ENCODE assay signal across 8 mouse cellular contexts in the genomic region with DNA sequence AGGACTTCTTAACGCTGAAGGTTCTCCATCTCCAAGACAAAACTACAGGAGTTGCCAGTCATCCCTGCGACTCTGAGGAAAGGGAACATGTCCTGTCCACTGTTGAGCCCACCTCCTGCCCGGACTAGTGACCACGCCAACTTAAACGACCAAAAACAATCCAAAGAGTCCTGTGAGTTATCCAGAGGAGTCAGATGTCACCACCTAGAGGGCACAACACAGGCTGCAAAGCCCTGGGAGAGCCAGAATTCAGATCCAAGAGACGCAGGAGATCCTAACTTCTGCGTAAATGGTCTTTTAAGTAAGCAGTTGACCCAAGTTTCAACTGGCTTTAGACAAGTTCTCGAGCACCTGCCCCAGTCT. TPM values are rescaled to one million over a fixed set of nuclear protein-coding genes. Genes with fewer than 3 reads are reported as not detected.
DNase-seq lines count a peak whose midpoint lies in the region; ATAC-seq and TF ChIP-seq lines count a peak whose summit lies in the region.

No protein-coding gene starts in this region.

- TF ChIP-seq POLR2A in cerebellum, adult 2 months (IDR thresholded peaks at IDR 0.05; ENCODE audit: borderline replicate concordance, insufficient read depth, low read length): no peak
- TF ChIP-seq POLR2A in lung, adult 2 months (IDR thresholded peaks at IDR 0.05; ENCODE audit: borderline replicate concordance, extremely low read depth, low read depth, low read length): no peak

- H3K27ac ChIP-seq in cerebellum, adult 2 months (ENCODE audit: insufficient read depth, low read length): 0 out of 2 replicates have a peak overlapping the region, but pooled peaks have one; percentile 17
- H3K27ac ChIP-seq in limb, embryonic 13.5 days: no peak overlapping the region
- no peak overlapping the region for H3K27ac ChIP-seq in stomach, embryonic 15.5 days

- no peaks in the 10 kb centered on the region for H3K9me3 ChIP-seq in limb, embryonic 13.5 days
- no peaks in the 10 kb centered on the region for H3K9me3 ChIP-seq in stomach, embryonic 15.5 days

- ATAC-seq in limb, embryonic 13.5 days (ENCODE audit: low FRiP score, low read depth): peak; percentile 48
- ATAC-seq in stomach, embryonic 15.5 days (ENCODE audit: insufficient read depth, low FRiP score, low read depth): no peak
- no peak for ATAC-seq in erythroid progenitor cell, adult 5-6 weeks (replicated peaks; ENCODE audit: low FRiP score, poor library complexity, severe bottlenecking)

- H3K4me2 ChIP-seq in limb, embryonic 13.5 days (replicated peaks): peak overlapping the region; percentile 74
- H3K4me2 ChIP-seq in stomach, embryonic 15.5 days: peak overlapping the region; percentile 65

- H3K36me3 ChIP-seq in limb, embryonic 13.5 days: no peaks in the 10 kb centered on the region
- no peaks in the 10 kb centered on the region for H3K36me3 ChIP-seq in stomach, embryonic 15.5 days

- peak overlapping the region; percentile 40 for H3K9ac ChIP-seq in limb, embryonic 13.5 days
- no peak overlapping the region for H3K9ac ChIP-seq in stomach, embryonic 15.5 days

- peak; percentile 44; the same call in 1 of the 2 replicates for TF ChIP-seq CTCF in cerebellum, adult 2 months (IDR thresholded peaks at IDR 0.05; ENCODE audit: borderline replicate concordance, insufficient read depth, low read depth, low read length)
- TF ChIP-seq CTCF in lung, adult 2 months (IDR thresholded peaks at IDR 0.05; ENCODE audit: insufficient read depth, low read length): no peak

- H3K4me1 ChIP-seq in cerebellum, adult 2 months (ENCODE audit: control insufficient read depth, insufficient read depth, low read length): peaks cover 6% of the 10 kb centered on the region; the same call in 1 of the 2 replicates
- no peaks in the 10 kb centered on the region for H3K4me1 ChIP-seq in lung, adult 2 months (ENCODE audit: control insufficient read depth, insufficient read depth, low read length)
- H3K4me1 ChIP-seq in limb, embryonic 13.5 days: peaks cover 5% of the 10 kb centered on the region
- H3K4me1 ChIP-seq in stomach, embryonic 15.5 days: peaks cover 7% of the 10 kb centered on the region; the same call in 1 of the 2 replicates

- DNase-seq in cerebellum, adult 2 months: no peak
- DNase-seq in cerebellum, adult 11 months: no peak
- peak; percentile 29 for DNase-seq in lung, postnatal 36 days
- no peak for DNase-seq in lung, adult 2 months
- no peak for DNase-seq in adrenal gland, adult 2 months

- WGBS in cerebellum, adult 2 months: 2% methylated on average over 8 of the region's 8 CpGs
- WGBS in lung, adult 2 months: 6% methylated on average over 8 of the region's 8 CpGs
- 4% methylated on average over 8 of the region's 8 CpGs for WGBS in limb, embryonic 13.5 days
- WGBS in stomach, embryonic 15.5 days: 3% methylated on average over 8 of the region's 8 CpGs

- no peaks in the 10 kb centered on the region for H3K27me3 ChIP-seq in cerebellum, adult 2 months (ENCODE audit: control insufficient read depth, insufficient read depth, low read length)
- H3K27me3 ChIP-seq in limb, embryonic 13.5 days: no peaks in the 10 kb centered on the region
- no peaks in the 10 kb centered on the region for H3K27me3 ChIP-seq in stomach, embryonic 15.5 days (replicated peaks)

- H3K4me3 ChIP-seq in cerebellum, adult 2 months (replicated peaks; ENCODE audit: insufficient read depth, low read depth, low read length): peak overlapping the region; percentile 64
- no peak overlapping the region for H3K4me3 ChIP-seq in lung, adult 2 months (replicated peaks; ENCODE audit: extremely low read depth, low read depth, low read length)
- H3K4me3 ChIP-seq in limb, embryonic 13.5 days: peak overlapping the region; percentile 54
- peak overlapping the region; percentile 39 for H3K4me3 ChIP-seq in stomach, embryonic 15.5 days (replicated peaks)

RNA-seq across cellular contexts. Expression of a gene that starts 0.3 kb away (rescaled TPM):
- polyA plus RNA-seq in cerebellum, adult 2 months (2012; rRNA removed): 18.7 and 22.0 TPM in 2 replicates
- polyA plus RNA-seq in lung, adult 2 months (2012; rRNA removed): 7.4 and 10.1 TPM in 2 replicates
- polyA plus RNA-seq in limb, embryonic 13.5 days (2015; fragmentation: Nextera tagmentation; extraction: Ambion mirVana): 5.6 and 6.1 TPM in 2 replicates
- polyA plus RNA-seq in stomach, embryonic 15.5 days (2015; fragmentation: Nextera tagmentation; extraction: Ambion mirVana): 1.5 and 2.1 TPM in 2 replicates
- total RNA-seq in adrenal gland, adult 2 months (2021): under 1 TPM; 0.62 to 0.63 TPM
- 0.50 and 0.65 TPM in 2 replicates for polyA plus RNA-seq in adrenal gland, adult 2 months (2012; rRNA removed)
- not detected in 2 replicates for total RNA-seq in erythroid progenitor cell, adult 5-6 weeks (2015; ENCODE audit: low replicate concordance)
- not detected in 2 replicates for total RNA-seq in erythroid progenitor cell, adult 5-6 weeks (2017; ENCODE audit: low replicate concordance)

RNA-seq across cellular contexts. Expression of a gene that starts 10.8 kb away (rescaled TPM):
- 243 and 290 TPM in 2 replicates for polyA plus RNA-seq in cerebellum, adult 2 months (2012; rRNA removed)
- 0.52 and 1.4 TPM in 2 replicates for polyA plus RNA-seq in lung, adult 2 months (2012; rRNA removed)
- 0.15 and 0.29 TPM in 2 replicates for polyA plus RNA-seq in limb, embryonic 13.5 days (2015; fragmentation: Nextera tagmentation; extraction: Ambion mirVana)
- 0.06 TPM in 1 of 2 replicates, not detected in the other for polyA plus RNA-seq in stomach, embryonic 15.5 days (2015; fragmentation: Nextera tagmentation; extraction: Ambion mirVana)
- total RNA-seq in adrenal gland, adult 2 months (2021): not detected
- polyA plus RNA-seq in adrenal gland, adult 2 months (2012; rRNA removed): 0.86 and 1.4 TPM in 2 replicates
- not detected in 2 replicates for total RNA-seq in erythroid progenitor cell, adult 5-6 weeks (2015; ENCODE audit: low replicate concordance)
- total RNA-seq in erythroid progenitor cell, adult 5-6 weeks (2017; ENCODE audit: low replicate concordance): not detected in 2 replicates

RNA-seq across cellular contexts. Expression of a gene that starts 47.5 kb away (rescaled TPM):
- polyA plus RNA-seq in cerebellum, adult 2 months (2012; rRNA removed): 245 and 253 TPM in 2 replicates
- polyA plus RNA-seq in lung, adult 2 months (2012; rRNA removed): 33.1 and 38.1 TPM in 2 replicates
- 7.2 and 9.2 TPM in 2 replicates for polyA plus RNA-seq in limb, embryonic 13.5 days (2015; fragmentation: Nextera tagmentation; extraction: Ambion mirVana)
- 17.9 and 18.3 TPM in 2 replicates for polyA plus RNA-seq in stomach, embryonic 15.5 days (2015; fragmentation: Nextera tagmentation; extraction: Ambion mirVana)
- total RNA-seq in adrenal gland, adult 2 months (2021): 1 to 10 TPM; 4.7 to 6.0 TPM
- polyA plus RNA-seq in adrenal gland, adult 2 months (2012; rRNA removed): 2.5 and 4.0 TPM in 2 replicates
- 12.2 TPM in 1 of 2 replicates, not detected in the other for total RNA-seq in erythroid progenitor cell, adult 5-6 weeks (2015; ENCODE audit: low replicate concordance)
- total RNA-seq in erythroid progenitor cell, adult 5-6 weeks (2017; ENCODE audit: low replicate concordance): not detected in 2 replicates

Comparison
In these comparisons a context has a peak if more than half of its experiments do, and no peak if none do; other contexts are left out.
1. RNA of a gene that starts 10.8 kb away (polyA plus RNA-seq): 243 to 290 TPM in cerebellum, adult 2 months; 0.52 to 1.4 TPM in lung, adult 2 months, 0.86 to 1.4 TPM in adrenal gland, adult 2 months, 0.15 to 0.29 TPM in limb, embryonic 13.5 days and 0.06 TPM in stomach, embryonic 15.5 days; every median in the first group is over 100 times any median in the second.